Mouse (Mus musculus) brain, embryonic 14.5 days (tissue): ENCODE data around the gene Wdr62.

Source experiments
- CTCF ChIP-seq: fragments of 200-500 bp; IDR thresholded peaks from 2 replicates; pipeline ENCODE4 v1.5.1; 2012; ENCODE audit warnings: inconsistent platforms, mild to moderate bottlenecking, moderate library complexity, borderline replicate concordance; ENCODE audit not compliant: insufficient read depth, insufficient read length; ENCODE audit errors: extremely low read depth
- POLR2A ChIP-seq: fragments of 200-500 bp; IDR thresholded peaks from 2 replicates; pipeline ENCODE4 v1.6.1; 2012; ENCODE audit warnings: mild to moderate bottlenecking, inconsistent platforms, borderline replicate concordance; ENCODE audit not compliant: poor library complexity, insufficient read depth, insufficient read length, severe bottlenecking; ENCODE audit errors: extremely low read depth

DNA sequence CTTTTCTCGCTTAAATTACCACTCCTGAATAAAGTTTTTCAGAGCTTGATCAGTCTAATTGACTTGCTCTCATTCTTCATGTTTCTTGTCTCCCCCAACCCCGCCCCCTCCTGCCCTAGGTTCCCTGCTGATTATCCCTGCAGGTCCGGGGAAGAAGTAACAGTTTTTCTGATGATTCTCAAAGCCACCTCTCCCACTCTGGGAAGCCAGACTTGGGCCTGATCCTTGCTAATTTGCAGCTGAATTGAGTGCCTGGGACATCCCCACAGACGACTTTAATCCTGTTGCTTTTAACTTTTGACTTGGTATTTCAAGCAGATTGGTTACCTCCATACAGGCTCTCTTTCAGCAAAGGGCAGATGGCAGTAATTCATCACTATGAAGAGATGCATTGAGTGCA is 69.2 kb downstream of the Wdr62 start:
- TF ChIP-seq POLR2A (no peak), CTCF (no peak)
